Mouse (Mus musculus): ENCODE data around the gene Cacna1c.
A peak's percentile ranks its signal among the peaks of the same experiment; 100 is the strongest.
"Not testable (repeated sequence)": the region's sequence is repeated elsewhere in the genome, so short reads cannot be mapped to it uniquely, and the experiment has no call there.

The Cacna1c gene

GRCm38 (mm10) chr6:119213375-119213774 lies 17.2 kb upstream of the Cacna1c start:
- DNase-seq (ENCODE audit: inconsistent age in 2 of 2, low spot score in 1 of 2): no peak

GRCm38 (mm10) chr6:119206006-119206405 lies 9.8 kb upstream of the Cacna1c start:
- DNase-seq (ENCODE audit: inconsistent age in 2 of 2, low spot score in 1 of 2): not testable (repeated sequence)

DNA sequence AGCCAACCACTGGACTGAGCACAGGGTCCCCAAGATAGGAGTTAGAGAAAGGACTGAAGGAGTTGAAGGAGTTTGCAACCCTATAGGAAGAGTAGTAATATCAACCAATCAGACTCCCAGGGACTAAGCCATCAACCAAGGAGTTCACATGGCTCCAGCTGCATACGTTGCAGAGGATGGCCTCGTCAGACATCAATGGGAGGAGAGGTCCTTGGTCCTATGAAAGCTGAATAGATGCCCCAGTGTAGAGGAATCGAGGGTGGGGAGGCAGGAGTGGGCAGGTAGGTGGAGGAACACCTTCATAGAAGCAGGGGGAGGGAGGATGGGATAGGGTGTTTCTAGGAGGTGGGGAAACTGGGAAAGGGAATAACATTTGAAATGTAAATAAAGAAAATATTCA lies 8.7 kb upstream of the Cacna1c start:
- no peak for DNase-seq (ENCODE audit: inconsistent age in 2 of 2, low spot score in 1 of 2)

GRCm38 (mm10) chr6:119204286-119204685 lies 8.1 kb upstream of the Cacna1c start:
- DNase-seq (ENCODE audit: inconsistent age in 2 of 2, low spot score in 1 of 2): no peak

GRCm38 (mm10) chr6:119201575-119201974 lies 5.4 kb upstream of the Cacna1c start:
- no peak for DNase-seq (ENCODE audit: inconsistent age in 2 of 2, low spot score in 1 of 2)

- no peak for DNase-seq (ENCODE audit: inconsistent age in 2 of 2, low spot score in 1 of 2)
Measured at GRCm38 (mm10) chr6:119200362-119200761, 4.1 kb upstream of the Cacna1c start.

DNA sequence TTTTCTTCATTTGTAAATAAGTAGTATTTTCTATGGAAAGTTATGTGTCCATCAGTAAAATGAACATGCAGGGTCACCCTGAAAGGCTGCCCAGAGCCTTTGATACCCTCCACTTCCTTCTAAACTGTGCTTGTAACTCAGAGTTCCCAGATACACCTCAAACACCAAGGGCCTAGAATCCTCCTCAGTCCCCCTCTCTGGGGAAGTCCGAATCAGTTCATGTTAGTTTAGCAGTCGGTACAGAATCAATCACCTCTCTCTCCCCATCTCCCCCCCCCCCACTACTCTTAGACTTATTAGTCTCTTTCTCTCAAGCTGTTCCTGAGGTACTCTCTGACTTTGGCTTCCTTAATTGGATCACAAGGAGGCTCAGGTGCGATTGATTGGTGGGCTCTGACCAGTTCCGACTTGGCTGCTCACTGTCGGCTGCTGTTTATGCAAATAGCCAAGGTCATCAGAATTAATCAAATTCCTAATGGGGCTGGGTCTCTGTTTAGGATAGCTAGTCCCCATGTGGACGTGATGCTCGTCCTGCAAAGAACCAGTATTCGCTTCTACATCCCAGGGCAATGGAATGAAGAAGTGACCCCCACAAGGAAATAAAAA lies 3.2 kb upstream of the Cacna1c start:
- no peak for DNase-seq (ENCODE audit: inconsistent age in 2 of 2, low spot score in 1 of 2)

DNA sequence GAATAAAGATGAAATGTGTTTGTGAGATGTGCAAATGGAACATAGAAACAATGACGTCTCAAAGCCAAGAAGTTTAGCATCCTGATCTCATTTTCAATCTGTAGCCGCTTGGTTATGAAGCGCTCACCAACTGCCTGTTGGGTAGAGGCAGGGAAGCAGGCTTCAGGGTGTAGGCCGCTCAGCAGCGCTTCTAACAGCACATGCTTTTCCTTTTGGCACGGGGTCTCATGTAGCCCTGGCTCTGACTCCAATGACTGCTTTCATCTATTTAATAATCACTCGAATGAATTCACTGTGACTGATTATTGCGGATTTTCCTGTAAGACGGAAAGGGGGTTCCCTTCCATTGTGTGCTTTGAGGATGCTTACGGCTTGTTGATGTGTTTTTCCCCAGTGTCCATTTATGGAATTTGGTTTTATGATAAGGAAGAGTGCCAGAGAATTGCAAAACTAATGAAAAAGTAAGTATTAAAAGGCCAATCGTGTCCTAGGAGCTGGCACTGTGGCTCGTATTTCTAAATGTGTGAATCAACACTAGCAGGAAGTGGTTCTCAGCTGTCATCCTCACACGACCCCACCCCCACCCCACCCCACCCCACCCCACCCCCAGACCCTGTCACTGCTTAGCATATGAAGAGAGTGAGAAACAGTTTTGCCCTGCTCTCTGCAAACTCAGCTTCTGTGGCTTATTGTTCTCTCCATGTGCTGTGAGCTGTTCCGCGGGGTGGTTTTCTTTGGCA lies 2.5 kb upstream of the Cacna1c start:
- no peak for DNase-seq (ENCODE audit: inconsistent age in 2 of 2, low spot score in 1 of 2)

DNA sequence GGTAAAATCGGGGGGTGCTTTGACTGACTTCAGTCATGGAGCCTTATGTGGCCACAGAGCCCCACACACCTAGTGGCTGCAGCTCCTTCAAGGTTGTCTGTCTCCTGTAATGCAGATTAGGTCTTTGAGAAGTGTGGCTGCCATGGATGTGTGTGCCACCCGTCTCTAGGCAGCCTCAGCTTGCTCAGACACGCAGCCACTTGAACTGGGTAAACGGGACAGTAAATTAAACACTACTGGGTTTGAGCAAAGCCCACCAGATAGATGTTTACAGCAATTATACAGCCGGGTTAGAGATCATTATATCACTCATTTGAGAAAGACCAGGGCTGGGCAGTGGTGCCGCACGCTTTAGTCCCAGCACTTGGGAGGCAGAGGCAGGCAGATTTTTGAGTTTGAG lies 1.6 kb downstream of the Cacna1c start:
- no peak for DNase-seq (ENCODE audit: inconsistent age in 2 of 2, low spot score in 1 of 2)

DNA sequence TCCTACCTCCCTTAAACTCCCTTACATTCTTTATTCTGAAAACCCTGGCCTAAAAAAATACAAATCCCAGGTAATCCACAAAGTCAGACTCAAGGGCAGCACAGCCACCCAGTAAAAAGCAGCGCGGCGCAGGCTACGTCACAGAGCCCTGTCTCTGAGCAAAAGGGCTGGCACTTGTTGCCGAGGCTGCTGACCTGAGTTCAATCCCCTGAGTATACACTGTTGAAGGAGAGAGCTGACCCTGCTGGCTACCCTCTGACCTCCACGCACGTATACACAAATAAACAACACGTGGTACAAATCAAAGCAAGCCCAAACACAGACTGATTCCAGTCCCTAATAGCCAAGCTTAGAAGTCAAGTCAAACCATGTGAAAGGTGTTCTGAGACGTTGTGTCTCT lies 2.1 kb downstream of the Cacna1c start:
- no peak for DNase-seq (ENCODE audit: inconsistent age in 2 of 2, low spot score in 1 of 2)

DNA sequence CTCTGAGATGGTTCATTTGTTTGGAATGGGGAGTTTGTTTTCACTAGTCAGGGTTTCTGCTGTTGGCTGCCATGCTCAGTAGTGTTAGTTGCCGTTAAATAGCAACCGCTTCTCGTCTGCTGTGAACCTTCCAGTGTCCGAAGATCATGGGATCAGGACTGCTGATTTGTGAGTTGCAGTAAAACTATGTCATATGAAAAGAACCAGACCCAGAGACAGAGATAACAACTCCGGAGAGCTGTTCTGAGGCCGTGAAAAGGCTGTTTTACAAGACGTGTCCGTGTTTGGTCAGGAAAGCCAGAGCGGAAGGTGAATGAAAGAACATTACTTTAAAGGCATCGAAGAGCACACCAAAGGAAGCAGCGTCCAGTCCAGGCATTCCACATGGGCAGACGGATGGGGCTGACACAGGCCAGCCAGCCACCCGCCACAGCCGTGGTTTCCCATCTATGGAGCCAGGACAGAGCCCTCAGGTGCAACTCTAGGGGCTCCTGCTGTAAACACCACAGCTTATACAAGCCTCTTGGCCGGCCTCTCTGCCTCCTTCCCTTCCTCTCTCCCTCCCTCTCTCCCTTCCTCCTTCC lies 2.6 kb downstream of the Cacna1c start:
- DNase-seq (ENCODE audit: inconsistent age in 2 of 2, low spot score in 1 of 2): no peak

DNA sequence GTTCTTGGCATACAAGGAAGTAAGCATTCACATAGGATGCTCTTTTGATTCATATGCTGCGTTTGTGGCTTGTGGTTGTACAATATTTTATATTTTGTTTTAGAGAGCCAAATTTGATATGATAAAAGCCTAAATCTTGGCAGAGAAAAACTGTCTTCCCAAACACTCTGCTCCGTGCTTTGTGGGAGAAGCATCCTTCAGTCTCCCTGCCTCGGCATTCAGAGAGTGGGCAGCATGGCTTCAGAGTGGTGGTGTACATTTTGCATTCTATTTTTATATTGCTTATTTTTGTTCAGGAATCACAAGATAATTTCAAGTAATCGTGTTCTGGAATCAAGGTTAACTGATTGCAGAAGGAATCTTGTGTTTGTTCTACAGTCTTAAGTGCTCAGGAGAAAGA lies 4.7 kb downstream of the Cacna1c start:
- no peak for DNase-seq (ENCODE audit: inconsistent age in 2 of 2, low spot score in 1 of 2)

DNA sequence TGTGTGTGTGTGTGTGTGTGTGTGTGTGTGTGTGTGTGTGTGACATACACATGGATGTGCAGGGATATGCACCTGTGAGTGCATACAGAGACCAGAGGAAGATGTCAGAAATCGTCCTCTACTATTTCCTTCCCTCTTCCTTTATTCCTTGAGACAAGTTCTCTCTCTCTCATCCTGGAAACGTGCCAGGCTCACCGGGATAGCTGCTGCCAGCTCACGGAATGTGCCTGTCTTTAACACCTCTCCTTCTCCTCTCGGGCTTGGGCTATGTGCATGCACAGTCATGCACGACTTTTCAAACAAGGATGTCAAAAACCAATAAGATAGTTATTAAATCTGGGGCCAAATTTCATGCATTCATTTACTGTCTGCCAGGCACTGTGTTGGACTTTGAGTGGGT lies 8.6 kb downstream of the Cacna1c start:
- DNase-seq (ENCODE audit: inconsistent age in 2 of 2, low spot score in 1 of 2): no peak

DNA sequence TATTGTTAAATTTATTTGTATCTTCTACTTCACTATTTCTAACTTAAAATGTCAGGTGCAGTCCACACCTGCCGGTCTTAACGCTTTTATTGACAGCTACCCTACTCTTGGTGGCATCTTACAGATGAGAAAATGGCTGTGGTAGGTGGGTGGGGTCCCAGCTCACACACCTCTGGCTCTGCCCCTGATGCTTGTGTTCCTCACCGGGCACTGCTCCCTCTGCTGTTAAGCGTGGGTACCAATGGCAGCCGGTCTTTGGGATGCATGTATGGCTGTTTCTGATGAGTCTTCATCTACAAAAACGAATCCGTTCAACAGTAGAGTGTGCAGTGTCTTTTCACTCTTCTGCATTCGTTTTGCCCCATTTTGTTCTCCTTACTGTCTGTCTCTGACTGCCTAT lies 9.6 kb downstream of the Cacna1c start:
- DNase-seq (ENCODE audit: inconsistent age in 2 of 2, low spot score in 1 of 2): peak in 1 of 2 experiments; percentile 40

DNA sequence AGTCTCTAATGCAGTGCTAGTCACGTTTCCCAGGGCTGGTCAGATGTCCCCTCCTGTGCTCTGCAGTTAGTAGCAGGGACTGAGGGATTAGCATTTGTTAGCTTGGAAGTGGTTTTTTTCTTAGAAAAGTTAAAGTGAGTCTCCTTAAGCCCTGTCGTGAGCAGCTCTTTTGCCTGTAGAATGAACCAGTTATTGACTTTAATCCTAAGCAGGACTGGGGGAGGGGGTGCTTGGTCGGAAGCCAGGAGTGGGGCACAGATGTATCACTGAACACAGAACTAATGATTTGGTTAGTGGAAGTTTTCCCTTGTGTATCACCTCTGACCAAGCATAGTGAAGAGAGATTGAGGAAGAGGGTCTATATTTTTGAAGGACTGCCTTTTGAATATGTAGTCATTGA lies 12.4 kb downstream of the Cacna1c start:
- no peak for DNase-seq (ENCODE audit: inconsistent age in 2 of 2, low spot score in 1 of 2)

- no peak for DNase-seq (ENCODE audit: inconsistent age in 2 of 2, low spot score in 1 of 2)
Measured at GRCm38 (mm10) chr6:119182211-119182610, 14.0 kb downstream of the Cacna1c start.

GRCm38 (mm10) chr6:119180188-119180587 lies 16.0 kb downstream of the Cacna1c start:
- peak; percentile 34 to 70 for DNase-seq (ENCODE audit: inconsistent age in 2 of 2, low spot score in 1 of 2)

DNA sequence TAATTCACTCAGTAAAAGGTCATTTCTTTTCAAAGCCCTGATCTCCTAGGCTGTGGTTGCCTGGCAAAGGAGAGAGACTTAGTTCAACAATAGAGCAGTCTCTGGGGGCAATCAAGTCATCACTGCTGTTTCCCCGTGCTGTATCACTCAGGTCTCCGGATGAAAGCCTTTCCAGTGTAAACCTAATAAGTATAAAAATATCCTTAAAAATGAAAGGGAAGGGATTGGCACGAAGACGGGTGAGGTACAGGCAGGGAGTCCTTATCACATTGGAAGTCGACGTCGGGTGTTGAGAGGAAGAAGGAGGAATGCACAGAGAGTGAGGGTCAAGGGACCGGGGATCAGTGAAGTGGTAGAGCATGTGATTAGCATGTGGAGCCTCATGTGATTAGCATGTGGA lies 19.1 kb downstream of the Cacna1c start:
- DNase-seq (ENCODE audit: inconsistent age in 2 of 2, low spot score in 1 of 2): peak in 1 of 2 experiments; percentile 78

GRCm38 (mm10) chr6:119176103-119176502 lies 20.1 kb downstream of the Cacna1c start:
- peak in 1 of 2 experiments; percentile 48 for DNase-seq (ENCODE audit: inconsistent age in 2 of 2, low spot score in 1 of 2)

DNA sequence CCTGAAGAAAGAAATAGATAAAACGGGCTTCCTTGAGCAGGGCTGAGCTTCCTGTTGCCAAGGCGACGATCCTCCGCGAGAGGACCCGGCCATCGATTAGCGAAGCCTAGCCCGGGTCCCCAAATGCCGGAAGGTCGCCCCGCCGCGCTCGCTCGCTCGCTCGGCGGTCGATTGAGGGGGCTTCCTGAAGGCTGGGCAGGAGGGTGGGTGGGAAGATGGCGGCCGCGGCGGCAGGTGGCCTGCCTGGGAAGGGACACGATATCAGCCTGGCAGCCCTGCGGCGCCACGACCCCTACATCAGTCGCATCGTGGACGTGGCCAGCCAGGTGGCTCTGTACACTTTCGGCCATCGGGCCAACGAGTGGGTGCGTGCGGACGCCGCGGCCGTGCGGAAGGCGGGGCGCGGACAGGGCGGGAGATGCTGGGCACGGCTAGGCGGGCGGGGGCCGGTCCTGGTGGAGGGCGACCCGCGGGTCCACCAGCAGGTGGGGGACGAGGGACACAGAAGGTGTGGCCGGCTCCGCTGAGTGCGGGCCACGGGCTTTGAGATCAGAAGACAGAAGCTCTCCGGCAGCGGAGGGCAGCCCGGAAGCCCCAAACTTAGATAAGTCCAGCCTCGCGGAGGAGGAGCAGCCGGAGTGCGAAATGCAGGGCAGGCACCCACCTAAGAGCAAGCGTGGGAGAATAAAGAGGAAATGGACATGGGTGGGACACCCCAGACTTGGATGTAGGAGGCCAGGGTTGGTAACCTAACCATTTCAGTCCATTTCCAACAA lies 21.0 kb downstream of the Cacna1c start, which contains the start of gene Dcp1b:
Gene Dcp1b, plus strand, starts transcription at position 176 of the 776 bp plus-strand sequence.
- DNase-seq (ENCODE audit: inconsistent age in 2 of 2, low spot score in 1 of 2): peak; percentile 91 to 96

- no peak for DNase-seq (ENCODE audit: inconsistent age in 2 of 2, low spot score in 1 of 2)
Measured at GRCm38 (mm10) chr6:119174307-119175074, 21.7 kb downstream of the Cacna1c start.
